ENCODE assay signal across 20 mouse cellular contexts in genomic region chr5:117964750-117965149, GRCm38 (mm10). TPM values are rescaled to one million over a fixed set of nuclear protein-coding genes. Genes with fewer than 3 reads are reported as not detected.
DNase-seq lines count a peak whose midpoint lies in the region; ATAC-seq and TF ChIP-seq lines count a peak whose summit lies in the region.
"Had no signal": no experiment of that assay in that cellular context is flagged by ENCODE, and none has a peak within 500 bp of the region (broad histone marks: within the 10 kb centered on the region; RNA-seq: fewer than 3 reads in every experiment).

No protein-coding gene starts in this region.

- no peak for TF ChIP-seq EP300 in heart, postnatal 0 days (IDR thresholded peaks at IDR 0.05; ENCODE audit: low read depth)

- no peak for TF ChIP-seq CTCF in heart, postnatal 0 days (IDR thresholded peaks at IDR 0.05; ENCODE audit: low read depth)

- WGBS in heart, postnatal 0 days: 21% methylated on average over 9 of the region's 9 CpGs
- WGBS in midbrain, embryonic 16.5 days: 53% methylated on average over 9 of the region's 9 CpGs

- no peaks in the 10 kb centered on the region; the same call in 1 of the 2 replicates for H3K4me1 ChIP-seq in heart, postnatal 0 days (ENCODE audit: control insufficient read depth, insufficient read depth)
- H3K4me1 ChIP-seq in midbrain, embryonic 16.5 days (ENCODE audit: control insufficient read depth, insufficient read depth, low read length): no peaks in the 10 kb centered on the region
- H3K4me1 ChIP-seq: midbrain, embryonic 15.5 days had no signal

- DNase-seq in cerebellum, postnatal 10 days: peak; percentile 43 to 54
- no peak for DNase-seq in cerebellum, adult 8-10 months
- peak; percentile 8 for DNase-seq in heart, postnatal 0 days (ENCODE audit: low spot score)
- DNase-seq in heart, adult 11 months: no peak
- peak; percentile 54 for DNase-seq in retina, postnatal 1 day
- DNase-seq in retina, embryonic 14.5 days (ENCODE audit: low spot score): no peak
- DNase-seq in frontal cortex, postnatal 14 days (ENCODE audit: low spot score in 2 of 2): no peak
- DNase-seq: cerebellum, adult 9-11 months; embryo, embryonic 11 days; gastrocnemius, postnatal 14 days; lung, postnatal 10 days; spleen, adult 18-20 months had no signal

- no peaks in the 10 kb centered on the region for H3K36me3 ChIP-seq in heart, postnatal 0 days (replicated peaks; ENCODE audit: control insufficient read depth, insufficient read depth, low read length)
- H3K36me3 ChIP-seq in midbrain, embryonic 16.5 days (ENCODE audit: control insufficient read depth, insufficient read depth, low read length): no peaks in the 10 kb centered on the region
- H3K36me3 ChIP-seq: hindbrain, embryonic 10.5 days; intestine, embryonic 15.5 days; limb, embryonic 13.5 days; liver, embryonic 15.5 days; midbrain, embryonic 15.5 days had no signal

- H3K27me3 ChIP-seq in heart, postnatal 0 days (ENCODE audit: control insufficient read depth, insufficient read depth, low read length): no peaks in the 10 kb centered on the region
- no peaks in the 10 kb centered on the region for H3K27me3 ChIP-seq in midbrain, embryonic 16.5 days (ENCODE audit: control insufficient read depth, insufficient read depth, low read depth, low read length)
- H3K27me3 ChIP-seq: intestine, embryonic 15.5 days; limb, embryonic 13.5 days; midbrain, embryonic 15.5 days had no signal

- no peak overlapping the region for H3K9ac ChIP-seq in heart, postnatal 0 days (replicated peaks; ENCODE audit: low read depth, low read length)
- H3K9ac ChIP-seq in midbrain, embryonic 16.5 days (ENCODE audit: low read depth, low read length): no peak overlapping the region
- H3K9ac ChIP-seq: intestine, embryonic 15.5 days; limb, embryonic 13.5 days; liver, embryonic 15.5 days; midbrain, embryonic 15.5 days had no signal

- H3K9me3 ChIP-seq in heart, postnatal 0 days (replicated peaks; ENCODE audit: control insufficient read depth, low read length): no peaks in the 10 kb centered on the region
- H3K9me3 ChIP-seq in midbrain, embryonic 16.5 days (replicated peaks; ENCODE audit: control insufficient read depth, low read length, poor library complexity, severe bottlenecking): no peaks in the 10 kb centered on the region
- H3K9me3 ChIP-seq: hindbrain, embryonic 10.5 days; intestine, embryonic 15.5 days; limb, embryonic 13.5 days; liver, embryonic 15.5 days; midbrain, embryonic 15.5 days had no signal

- H3K4me3 ChIP-seq in heart, postnatal 0 days (ENCODE audit: low read depth, low read length): no peak overlapping the region
- no peak overlapping the region for H3K4me3 ChIP-seq in midbrain, embryonic 16.5 days (ENCODE audit: low read depth, low read length)
- H3K4me3 ChIP-seq: hindbrain, embryonic 10.5 days; intestine, embryonic 15.5 days; left cerebral cortex, adult 2 months; limb, embryonic 13.5 days; liver, embryonic 15.5 days; megakaryocyte, embryonic 14.5 days; midbrain, embryonic 15.5 days had no signal

- H3K27ac ChIP-seq in heart, postnatal 0 days (ENCODE audit: low read depth): no peak overlapping the region
- H3K27ac ChIP-seq in midbrain, embryonic 16.5 days (ENCODE audit: low read length): no peak overlapping the region
- H3K27ac ChIP-seq: hindbrain, embryonic 10.5 days; intestine, embryonic 15.5 days; left cerebral cortex, adult 2 months; limb, embryonic 13.5 days; liver, embryonic 15.5 days; midbrain, embryonic 15.5 days had no signal

- H3K4me2 ChIP-seq in heart, postnatal 0 days (ENCODE audit: low read depth, low read length): peak overlapping the region; percentile 15; the same call in 1 of the 2 replicates
- H3K4me2 ChIP-seq in midbrain, embryonic 16.5 days (ENCODE audit: low read length): no peak overlapping the region
- H3K4me2 ChIP-seq: intestine, embryonic 15.5 days; limb, embryonic 13.5 days; liver, embryonic 15.5 days; midbrain, embryonic 15.5 days had no signal

- ATAC-seq in heart, postnatal 0 days (ENCODE audit: insufficient read depth, low read depth): no peak
- ATAC-seq in midbrain, embryonic 16.5 days: no peak
- ATAC-seq: intestine, embryonic 15.5 days; midbrain, embryonic 15.5 days had no signal

RNA-seq across cellular contexts. Expression of gene Fbxo21, which starts 11.8 kb away (rescaled TPM):
- total RNA-seq in heart, postnatal 0 days (2014; rRNA removed; ENCODE audit: low replicate concordance): 50.8 and 52.4 TPM in 2 replicates
- 36.0 and 37.7 TPM in 2 replicates for polyA plus RNA-seq in heart, postnatal 0 days (2015; fragmentation: Nextera tagmentation; extraction: Ambion mirVana)
- polyA plus RNA-seq in midbrain, embryonic 16.5 days (2015; fragmentation: Nextera tagmentation; extraction: Ambion mirVana): 173 and 181 TPM in 2 replicates

Comparison
In these comparisons a context has a peak if more than half of its experiments do, and no peak if none do; other contexts are left out.
1. DNase-seq: peak in cerebellum, postnatal 10 days (2 of 2), heart, postnatal 0 days (single experiment) and retina, postnatal 1 day (single experiment); none in cerebellum, adult 8-10 months (single experiment), heart, adult 11 months (single experiment), retina, embryonic 14.5 days (single experiment) and frontal cortex, postnatal 14 days (0 of 2).